Mouse (Mus musculus) testis, adult 2 months (tissue): ENCODE results near the gene Ddx25. TPM values are rescaled to one million over a fixed set of nuclear protein-coding genes. Genes with fewer than 3 reads are reported as not detected.

Experiments
- H3K27ac ChIP-seq: fragments of 200-500 bp; 2 replicates; pipeline ENCODE4 v1.5.1; 2012; ENCODE audit warnings: low read depth, low read length; ENCODE audit not compliant: control insufficient read depth, insufficient read depth
- H3K27me3 ChIP-seq: fragments of 200-500 bp; 2 replicates; pipeline ENCODE4 v1.6.1; 2012; ENCODE audit warnings: mild to moderate bottlenecking, low read length, moderate library complexity; ENCODE audit not compliant: control insufficient read depth, insufficient read depth
- H3K36me3 ChIP-seq: fragments of 200-500 bp; 2 replicates; pipeline ENCODE4 v1.6.1; 2012; ENCODE audit warnings: mild to moderate bottlenecking, low read length; ENCODE audit not compliant: control insufficient read depth, insufficient read depth
- H3K4me1 ChIP-seq: fragments of 200-500 bp; 2 replicates; pipeline ENCODE4 v1.6.1; 2012; ENCODE audit warnings: low read length; ENCODE audit not compliant: control insufficient read depth, insufficient read depth
- H3K4me3 ChIP-seq: fragments of 200-500 bp; 2 replicates; pipeline ENCODE4 v1.5.1; 2012; ENCODE audit warnings: low read depth, mild to moderate bottlenecking, low read length, moderate library complexity, mixed read lengths; ENCODE audit not compliant: control insufficient read depth
- CTCF ChIP-seq: fragments of 200-500 bp; IDR thresholded peaks from 2 replicates; pipeline ENCODE4 v1.5.1; 2012; ENCODE audit warnings: low read depth, mild to moderate bottlenecking, inconsistent platforms, low read length, moderate library complexity; ENCODE audit not compliant: control insufficient read depth, insufficient read depth, insufficient replicate concordance
- POLR2A ChIP-seq: fragments of 200-500 bp; IDR thresholded peaks from 2 replicates; pipeline ENCODE4 v1.6.1; 2012; ENCODE audit warnings: low read depth, mild to moderate bottlenecking, inconsistent platforms, low read length, moderate library complexity; ENCODE audit not compliant: control insufficient read depth
- polyA plus RNA-seq: library from polyadenylated mRNA; depleted of rRNA; stranded (reverse); fragments of >200 nt; gene quantifications from 2 replicates; pipeline ENCODE4 v1.2.3, GENCODE M21; 2012; rRNA removed

Gene Ddx25
- polyA plus RNA-seq = 63.9 and 71.2 TPM in 2 replicates

DNA sequence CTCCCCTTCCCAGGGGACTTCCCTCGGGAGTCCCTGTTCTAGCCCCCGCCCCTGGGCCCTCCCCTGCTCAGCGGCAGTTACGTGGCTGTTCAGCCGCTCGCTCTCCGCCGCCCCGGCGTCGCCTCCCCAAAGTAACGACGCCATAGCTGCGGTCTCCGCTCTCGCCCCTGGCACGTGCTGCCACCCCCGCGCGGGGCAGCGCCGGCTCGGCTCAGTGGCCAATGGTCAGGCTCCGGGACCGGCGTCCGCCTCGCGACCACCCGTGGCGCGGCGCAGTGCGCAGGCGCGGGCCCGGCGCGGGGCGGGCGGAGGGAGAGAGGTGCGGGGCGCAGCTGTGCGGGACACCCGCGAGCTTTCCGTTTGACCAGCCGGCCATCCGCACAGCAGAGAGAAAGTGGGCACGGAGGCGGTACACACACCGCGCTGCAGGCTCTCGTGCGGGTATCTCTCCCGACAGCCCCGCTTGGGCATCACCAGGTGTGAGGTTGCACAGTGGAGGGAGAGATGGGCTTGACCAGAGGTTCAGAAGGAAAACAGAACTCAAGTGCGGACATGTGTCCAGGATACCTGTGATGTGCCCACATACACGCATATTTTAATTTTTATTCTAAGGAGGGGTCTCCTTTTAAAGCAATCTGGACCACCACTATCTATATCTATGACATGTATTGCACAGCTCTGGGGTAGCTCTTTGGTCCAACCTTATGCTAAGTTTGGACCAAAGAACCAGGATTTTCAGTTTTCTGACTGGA, at the start of gene Ddx25, which contains the start of gene Pus3:
Ddx25 (minus strand) TSS at position 272 of the 752 bp plus-strand sequence.
Pus3 (plus strand) TSS at position 339 of the 752 bp plus-strand sequence.
- peak within 1 kb of the TSS; percentile 64 for H3K27ac ChIP-seq
- H3K4me1 ChIP-seq = peaks cover 3% of the 10 kb centered on the region
- peaks cover 6% of the 10 kb centered on the region for H3K36me3 ChIP-seq
- no peak for TF ChIP-seq POLR2A
- TF ChIP-seq CTCF = no peak
- H3K27me3 ChIP-seq = no peaks in the 10 kb centered on the region
- peak within 1 kb of the TSS; percentile 87 for H3K4me3 ChIP-seq

DNA sequence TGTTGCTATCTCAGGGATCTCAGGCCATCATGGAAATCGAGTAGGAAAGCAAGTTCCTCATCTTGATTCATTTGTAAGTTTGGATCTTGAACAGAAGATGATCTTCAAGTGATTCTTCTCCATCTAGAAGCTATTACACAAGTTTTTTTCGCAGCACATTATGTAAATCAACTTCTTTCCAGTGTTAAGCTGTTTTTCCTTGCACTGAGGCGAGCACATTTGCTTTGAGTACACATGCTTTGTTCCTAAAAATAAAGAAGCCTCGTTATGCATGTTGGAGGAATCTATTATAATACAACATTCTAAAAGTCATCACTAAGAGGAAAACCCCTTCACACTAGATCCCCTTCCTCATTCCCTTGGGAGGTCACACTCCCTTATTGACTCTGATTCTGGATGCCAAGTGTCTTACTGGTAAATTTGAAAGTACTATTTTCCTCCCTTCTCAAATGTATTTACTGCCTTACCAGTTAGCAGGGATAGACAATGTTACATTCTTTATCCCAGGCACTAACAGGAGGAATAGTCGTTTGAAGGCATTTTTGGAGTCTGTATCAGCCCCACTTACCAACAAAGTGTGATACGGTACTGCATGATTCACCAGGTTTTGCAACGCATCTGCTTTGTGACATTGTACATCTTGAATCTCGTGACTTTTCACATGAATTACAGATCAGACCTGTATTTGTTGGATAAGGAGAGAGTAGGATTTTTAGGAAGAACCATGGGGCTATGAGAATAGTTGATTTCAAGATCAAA, 49.5 kb upstream of the Ddx25 start:
- TF ChIP-seq POLR2A = no peak
- no peak for TF ChIP-seq CTCF
- no peak overlapping the region for H3K27ac ChIP-seq
- no peaks in the 10 kb centered on the region for H3K27me3 ChIP-seq
- H3K36me3 ChIP-seq = no peaks in the 10 kb centered on the region
- H3K4me1 ChIP-seq = no peaks in the 10 kb centered on the region
- H3K4me3 ChIP-seq = no peak overlapping the region

DNA sequence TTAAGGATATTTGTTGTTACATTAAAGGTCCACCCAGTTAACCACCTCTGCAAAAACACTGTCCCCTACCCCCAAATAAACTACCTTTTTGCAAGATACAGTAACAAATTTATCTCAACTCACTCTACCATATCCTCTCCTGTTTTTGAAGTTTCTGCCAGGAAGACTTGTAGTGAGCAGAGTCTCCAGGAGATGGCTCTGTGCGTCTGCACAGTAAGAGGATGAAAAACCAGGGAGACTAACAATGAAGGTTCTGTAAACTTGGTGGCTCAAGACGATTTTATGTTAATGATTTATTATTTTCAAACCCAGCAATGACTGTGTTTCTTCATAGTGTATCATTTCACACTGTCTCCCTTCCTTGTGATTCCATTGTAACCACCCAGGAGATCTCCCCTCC, 34.6 kb upstream of the Ddx25 start:
- Histone ChIP-seq H3K4me1 (no peaks in the 10 kb centered on the region), H3K4me3 (no peak overlapping the region), H3K27ac (no peak overlapping the region), H3K27me3 (no peaks in the 10 kb centered on the region), H3K36me3 (no peaks in the 10 kb centered on the region)
- TF ChIP-seq CTCF (no peak), POLR2A (no peak)

DNA sequence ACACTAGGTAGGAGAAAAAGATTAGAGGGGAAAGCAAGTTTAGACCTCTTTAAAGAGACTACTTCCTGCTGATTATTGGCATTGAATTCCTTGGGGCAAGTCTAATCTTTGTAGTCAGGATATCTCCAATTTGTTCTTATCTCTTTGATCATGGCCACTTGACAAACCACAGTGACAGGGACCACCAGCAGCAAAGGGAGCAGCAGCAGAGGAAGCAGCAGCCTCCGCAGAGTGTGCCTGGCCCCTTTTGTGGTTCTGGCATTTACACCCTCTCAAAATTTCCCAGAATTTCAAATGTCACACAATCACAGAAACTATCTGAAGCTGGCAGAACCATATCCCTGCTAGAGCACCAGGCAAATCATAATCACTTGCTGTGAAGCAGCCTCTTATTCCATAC, 29.3 kb upstream of the Ddx25 start:
- TF ChIP-seq POLR2A = no peak
- TF ChIP-seq CTCF = no peak
- H3K4me1 ChIP-seq = no peaks in the 10 kb centered on the region
- no peaks in the 10 kb centered on the region for H3K27me3 ChIP-seq
- H3K4me3 ChIP-seq = no peak overlapping the region
- H3K27ac ChIP-seq = no peak overlapping the region
- H3K36me3 ChIP-seq = no peaks in the 10 kb centered on the region

DNA sequence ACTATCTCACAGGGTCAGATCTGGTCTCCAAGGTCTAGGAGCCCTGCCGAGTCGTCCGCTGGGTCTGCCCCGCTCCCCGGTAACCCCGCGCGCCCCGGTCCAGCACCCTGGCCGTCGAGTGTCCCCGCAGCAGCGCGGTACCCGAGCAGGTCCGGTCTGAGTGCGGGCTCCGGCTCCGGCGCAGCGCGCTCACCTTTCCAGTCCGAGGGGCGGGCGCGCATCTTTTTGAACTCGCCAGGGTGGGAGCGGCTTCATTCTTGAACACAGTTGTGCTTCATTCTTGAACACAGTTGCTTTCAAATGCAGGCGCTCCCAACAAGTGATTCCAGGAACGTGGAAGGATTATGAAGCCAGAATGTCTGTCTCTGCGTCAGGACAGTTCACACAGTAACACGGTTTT, 16.1 kb upstream of the Ddx25 start:
- Histone ChIP-seq H3K36me3 (no peaks in the 10 kb centered on the region), H3K4me3 (peak overlapping the region; percentile 73), H3K27me3 (no peaks in the 10 kb centered on the region), H3K27ac (no peak overlapping the region), H3K4me1 (peaks cover 5% of the 10 kb centered on the region)
- TF ChIP-seq CTCF (no peak), POLR2A (no peak)

DNA sequence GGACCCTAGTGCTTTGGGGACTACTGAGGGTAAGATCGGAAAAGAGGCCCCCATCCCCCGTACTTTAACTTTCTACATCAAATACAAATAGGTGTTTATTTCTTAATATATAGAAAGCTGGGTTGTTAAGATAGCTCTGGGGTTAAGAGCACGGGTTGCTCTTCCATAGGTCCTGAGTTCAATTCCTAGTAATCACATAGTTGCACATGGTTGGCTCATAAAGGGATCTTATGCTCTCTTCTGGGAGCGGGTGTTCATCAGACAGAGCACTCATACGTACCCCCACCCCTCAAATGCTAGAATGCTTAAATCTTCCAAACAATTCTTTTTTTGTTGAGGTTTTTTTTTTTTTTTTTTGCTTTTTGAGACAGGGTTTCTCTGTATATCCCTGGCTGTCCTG, 12.3 kb upstream of the Ddx25 start:
- H3K4me3 ChIP-seq = peak overlapping the region; percentile 97; the same call in 1 of the 2 replicates
- H3K27me3 ChIP-seq = no peaks in the 10 kb centered on the region
- H3K27ac ChIP-seq = peak overlapping the region; percentile 99
- peaks cover 5% of the 10 kb centered on the region for H3K4me1 ChIP-seq
- no peaks in the 10 kb centered on the region; the same call in 1 of the 2 replicates for H3K36me3 ChIP-seq
- TF ChIP-seq POLR2A (no peak), CTCF (no peak)

DNA sequence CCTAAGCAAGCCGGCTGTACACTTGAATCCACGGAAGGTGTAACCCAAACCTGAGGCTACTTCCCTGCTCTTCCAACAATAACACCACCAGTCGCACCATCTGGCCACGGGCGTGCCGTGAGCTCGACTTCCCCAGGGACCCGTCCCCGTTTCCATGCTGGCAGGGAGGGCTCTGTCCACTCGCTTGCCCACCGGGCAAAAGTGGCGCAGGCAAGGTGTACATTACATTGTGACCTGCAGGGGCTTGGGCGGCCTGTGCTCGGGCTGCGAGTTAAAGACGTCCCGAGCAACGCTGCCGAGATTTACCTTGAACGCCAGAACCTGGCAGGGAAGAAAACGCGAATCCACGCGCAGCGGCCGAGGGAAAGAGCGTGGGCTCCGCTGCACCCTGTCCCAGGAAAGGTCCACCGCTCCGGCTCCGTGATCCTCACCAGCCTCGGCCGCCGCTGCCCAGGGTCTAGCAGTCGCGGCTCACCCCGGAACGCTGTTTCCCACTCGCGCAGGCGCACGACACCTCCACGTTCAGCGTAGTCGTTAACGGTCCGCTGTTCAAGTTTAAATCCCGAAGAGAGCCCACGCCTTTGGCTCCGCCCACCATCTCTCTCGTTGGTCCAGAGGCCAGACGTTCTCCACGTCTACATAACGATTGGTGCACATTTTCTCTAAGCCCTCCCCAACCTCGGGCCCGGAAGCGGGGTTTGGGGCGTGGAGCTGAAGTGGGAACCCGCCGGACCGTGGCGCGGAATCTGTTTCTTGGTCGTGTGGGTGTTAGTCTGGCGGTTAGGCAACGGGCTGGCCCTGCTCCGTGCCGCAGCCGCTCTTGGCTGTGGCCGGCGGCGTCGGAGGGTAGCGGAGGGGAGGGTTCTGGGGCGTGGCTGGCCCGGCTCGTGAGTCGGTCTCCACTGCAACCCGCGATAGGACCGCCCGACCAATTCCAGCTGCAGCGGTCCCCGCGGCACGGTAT, 11.5 kb upstream of the Ddx25 start, which contains the start of the genes Pate2 and Hyls1:
Pate2 (plus strand) TSS at position 714 of the 964 bp plus-strand sequence.
Hyls1 (minus strand) TSS at position 828 of the 964 bp plus-strand sequence.
- no peaks in the 10 kb centered on the region; the same call in 1 of the 2 replicates for H3K36me3 ChIP-seq
- H3K27me3 ChIP-seq = no peaks in the 10 kb centered on the region
- TF ChIP-seq CTCF (no peak), POLR2A (peak; percentile 94)
- H3K27ac ChIP-seq = peak within 1 kb of the TSS; percentile 99
- peak within 1 kb of the TSS; percentile 97 for H3K4me3 ChIP-seq
- H3K4me1 ChIP-seq = peaks cover 5% of the 10 kb centered on the region
